Mouse (Mus musculus) CH12.LX (cell line): ENCODE measurements around the gene Kxd1. TPM values are rescaled to one million over a fixed set of nuclear protein-coding genes. Genes with fewer than 3 reads are reported as not detected.

ENCODE experiments used
- DNase-seq: peaks from one replicate; pipeline ENCODE4 v3.0.0-alpha.2; 2013; ENCODE audit errors: extremely low read depth
- H3K27ac ChIP-seq: 2 replicates; pipeline ENCODE4 v1.5.1; 2012; ENCODE audit warnings: low read depth, mild to moderate bottlenecking, control low read depth, moderate library complexity; ENCODE audit not compliant: insufficient read depth
- H3K27me3 ChIP-seq: replicated peaks from 2 replicates; pipeline ENCODE3; 2012; ENCODE audit warnings: inconsistent platforms
- H3K36me3 ChIP-seq, 2 experiments: replicated peaks in 1 of 2; 2 replicates each; pipeline versions ENCODE3 to v1.6.1; 2012; ENCODE audit warnings: inconsistent platforms in 1 of 2, low read length in 1 of 2, mild to moderate bottlenecking in 1 of 2, mixed read lengths in 1 of 2, moderate library complexity in 1 of 2; ENCODE audit not compliant: control insufficient read depth in 1 of 2, insufficient read depth in 1 of 2
- H3K4me1 ChIP-seq, 2 experiments: 2 replicates each; pipeline ENCODE4 v1.6.1; 2012; ENCODE audit warnings: inconsistent platforms in 1 of 2, moderate library complexity in 1 of 2; ENCODE audit not compliant: insufficient read depth in 2 of 2, control insufficient read depth in 1 of 2
- H3K4me2 ChIP-seq: 2 replicates; pipeline ENCODE4 v1.6.1; 2012; ENCODE audit warnings: low read depth, mild to moderate bottlenecking, control low read depth; ENCODE audit not compliant: poor library complexity, insufficient read depth, severe bottlenecking
- H3K4me3 ChIP-seq, 3 experiments: fragments of 150-350 bp in 1 of 3; sonication (generic) in 1 of 3; replicated peaks in 1 of 3; 2 replicates each; pipeline versions ENCODE3 to v1.5.1; 2011 to 2012; ENCODE audit warnings: low read depth in 2 of 3, low read length in 2 of 3, mild to moderate bottlenecking in 2 of 3, moderate library complexity in 2 of 3, control low read depth in 1 of 3, improper control_type of control experiment in 1 of 3, inconsistent platforms in 1 of 3, mixed read lengths in 1 of 3; ENCODE audit not compliant: poor library complexity in 1 of 3
- H3K79me2 ChIP-seq: replicated peaks from 2 replicates; pipeline ENCODE4 v1.6.1; 2012; ENCODE audit warnings: mild to moderate bottlenecking, moderate library complexity; ENCODE audit not compliant: control insufficient read depth, poor library complexity, insufficient read depth, severe bottlenecking; ENCODE audit errors: extremely low read depth
- H3K9ac ChIP-seq: 2 replicates; pipeline ENCODE4 v1.6.1; 2012; ENCODE audit warnings: low read depth, mild to moderate bottlenecking, control low read depth, moderate library complexity; ENCODE audit not compliant: insufficient read depth
- H3K9me3 ChIP-seq: replicated peaks from 2 replicates; pipeline ENCODE3; 2012; ENCODE audit warnings: low read length, inconsistent platforms, mixed read lengths
- CHD1 ChIP-seq: IDR thresholded peaks from 2 replicates; pipeline ENCODE4 v1.6.1; 2012; ENCODE audit warnings: low read depth, low read length, improper control_type of control experiment, inconsistent platforms
- CHD2 ChIP-seq: IDR thresholded peaks from 2 replicates; pipeline ENCODE4 v1.6.1; 2011; ENCODE audit warnings: low read length, improper control_type of control experiment
- ELF1 ChIP-seq: IDR thresholded peaks from 2 replicates; pipeline ENCODE4 v1.6.1; 2014; ENCODE audit warnings: low read depth, mild to moderate bottlenecking, inconsistent platforms, low read length, improper control_type of control experiment
- GABPA ChIP-seq: IDR thresholded peaks from 2 replicates; pipeline ENCODE4 v1.6.1; 2012; ENCODE audit warnings: low read depth, low read length, improper control_type of control experiment, inconsistent platforms; ENCODE audit not compliant: insufficient replicate concordance
- IRF4 ChIP-seq: IDR thresholded peaks from 2 replicates; pipeline ENCODE4 v1.6.1; 2014; ENCODE audit warnings: low read depth, mild to moderate bottlenecking, inconsistent platforms, low read length, improper control_type of control experiment
- JUND ChIP-seq: conservative IDR thresholded peaks from 2 replicates; pipeline ENCODE4 v1.6.1; 2011; ENCODE audit warnings: low read depth, low read length, improper control_type of control experiment
- KAT2A ChIP-seq: IDR thresholded peaks from 2 replicates; pipeline ENCODE4 v1.6.1; 2012; ENCODE audit warnings: low read length, improper control_type of control experiment, inconsistent platforms; ENCODE audit not compliant: insufficient replicate concordance
- MAZ ChIP-seq: IDR thresholded peaks from 2 replicates; pipeline ENCODE4 v1.6.1; 2012; ENCODE audit warnings: low read depth, mild to moderate bottlenecking, inconsistent platforms, low read length, improper control_type of control experiment, moderate library complexity
- MEF2A ChIP-seq: IDR thresholded peaks from 2 replicates; pipeline ENCODE4 v1.6.1; 2014; ENCODE audit warnings: low read depth, mild to moderate bottlenecking, inconsistent platforms, low read length, improper control_type of control experiment, borderline replicate concordance
- MXI1 ChIP-seq: IDR thresholded peaks from 2 replicates; pipeline ENCODE4 v1.6.1; 2011; ENCODE audit warnings: mild to moderate bottlenecking, low read depth, low read length, improper control_type of control experiment
- MYC ChIP-seq: IDR thresholded peaks from 2 replicates; pipeline ENCODE4 v1.6.1; 2011; ENCODE audit warnings: low read depth, mild to moderate bottlenecking, improper control_type of control experiment, low read length
- NELFE ChIP-seq: IDR thresholded peaks from 2 replicates; pipeline ENCODE4 v1.6.1; 2011; ENCODE audit warnings: low read depth, low read length, improper control_type of control experiment
- POLR2AphosphoS2 ChIP-seq: IDR thresholded peaks from 2 replicates; pipeline ENCODE4 v1.6.1; 2011; ENCODE audit warnings: low read depth, low read length, improper control_type of control experiment
- RAD21 ChIP-seq: IDR thresholded peaks from 2 replicates; pipeline ENCODE4 v1.6.1; 2011; ENCODE audit warnings: low read depth, mild to moderate bottlenecking, low read length, improper control_type of control experiment, moderate library complexity
- SMC3 ChIP-seq: IDR thresholded peaks from 2 replicates; pipeline ENCODE4 v1.6.1; 2011; ENCODE audit warnings: low read depth, low read length, improper control_type of control experiment
- TBP ChIP-seq: conservative IDR thresholded peaks from 2 replicates; pipeline ENCODE4 v1.6.1; 2011; ENCODE audit warnings: low read depth, low read length, improper control_type of control experiment
- USF1 ChIP-seq: IDR thresholded peaks from 2 replicates; pipeline ENCODE4 v1.6.1; 2014; ENCODE audit warnings: low read depth, mild to moderate bottlenecking, inconsistent platforms, low read length, improper control_type of control experiment
- ZC3H11A ChIP-seq: IDR thresholded peaks from 2 replicates; pipeline ENCODE4 v1.6.1; 2012; ENCODE audit warnings: low read depth, mild to moderate bottlenecking, inconsistent platforms, low read length, improper control_type of control experiment
- ZKSCAN1 ChIP-seq: IDR thresholded peaks from 2 replicates; pipeline ENCODE4 v1.6.1; 2012; ENCODE audit warnings: low read depth, inconsistent platforms, low read length, improper control_type of control experiment, borderline replicate concordance
- ZNF384 ChIP-seq: IDR thresholded peaks from 2 replicates; pipeline ENCODE4 v1.6.1; 2012; ENCODE audit warnings: low read depth, low read length, improper control_type of control experiment, inconsistent platforms
- dilution Hi-C: fragments of 300-500 bp; cut with MboI; formaldehyde crosslinking; loops from 2 replicates; pipeline ENCODE4 v1.14.3; 2020; ENCODE audit warnings: low sequenced_read_pairs; ENCODE audit not compliant: extremely low pct_unique_long_range_greater_than_20kb, extremely low pct_ligation_motif_present
- in situ Hi-C: fragments of 300-500 bp; cut with MboI; formaldehyde crosslinking; loops from 3 replicates; pipeline ENCODE4 v1.14.3; 2019; ENCODE audit warnings: low sequenced_read_pairs, low pct_ligation_motif_present, low pct_unique_long_range_greater_than_20kb, mixed read lengths
- polyA plus RNA-seq: library from polyadenylated mRNA; unstranded; fragments of >175 nt; gene quantifications from 2 replicates; pipeline ENCODE4 v1.2.1, GENCODE M21; 2012; ENCODE audit warnings: low read depth; ENCODE audit not compliant: insufficient read length
- total RNA-seq, 2 experiments: library from RNA; depleted of rRNA; stranded (reverse); fragments of 300-350 nt in 1 of 2; fragments of >200 nt in 1 of 2; gene quantifications; 2 replicates each; pipeline ENCODE4 v1.2.3; 2012 to 2014

Kxd1 gene
- total and polyA plus RNA-seq, 3 experiments: 56.6 to 68.0 (median 63.4) TPM

- TF ChIP-seq USF1 (no peak), RAD21 (no peak), KAT2A (no peak), GABPA (no peak), ZNF384 (no peak), POLR2AphosphoS2 (no peak), ZKSCAN1 (no peak), IRF4 (no peak), MEF2A (no peak), CHD2 (no peak), MAZ (no peak), JUND (no peak), NELFE (no peak), MXI1 (no peak), CHD1 (no peak), SMC3 (no peak), ZC3H11A (no peak), ELF1 (no peak), TBP (no peak), MYC (no peak)
- TF ChIP-seq, all 38 proteins: peak for 0
- peak within 1 kb of the TSS; percentile 93 for H3K4me2 ChIP-seq
- peak within 1 kb of the TSS in 1 of 3 experiments; percentile 36 for H3K4me3 ChIP-seq
- H3K9me3 ChIP-seq: no peaks in the 10 kb centered on the region
- no peak within 1 kb of the TSS; the same call in 1 of the 2 replicates for H3K9ac ChIP-seq
- H3K4me1 ChIP-seq: peaks cover 5 to 22% of the 10 kb centered on the region in 2 experiments
- no peak within 1 kb of the TSS for H3K27ac ChIP-seq
- dilution Hi-C loops: no loop called here
- no peaks in the 10 kb centered on the region for H3K36me3 ChIP-seq
- H3K27me3 ChIP-seq: peaks cover 95% of the 10 kb centered on the region
- H3K79me2 ChIP-seq: no peaks in the 10 kb centered on the region
- in situ Hi-C loops: no loop called here
- DNase-seq: no peak
Observed at GRCm38 (mm10) chr8:70492664-70493640, 34.8 kb downstream of the Kxd1 start, which contains the start of gene Crlf1. TSS of gene Crlf1 (plus strand) at chr8:70493158.
